Mouse (Mus musculus) liver, embryonic 14.5 days (tissue): ENCODE measurements around the gene Rnf220. TPM values are rescaled to one million over a fixed set of nuclear protein-coding genes. Genes with fewer than 3 reads are reported as not detected.

Experiments
- ATAC-seq: fragments of 200-750 bp; cut with Nextera tagmentation; 2 replicates; pipeline ENCODE4 v1.8.0; 2017; ENCODE audit warnings: moderate number of reproducible peaks, mild to moderate bottlenecking, moderate library complexity; ENCODE audit not compliant: insufficient read depth
- DNase-seq, 3 experiments: peaks; one replicate each; pipeline ENCODE4 v3.0.0-alpha.2; 2012 to 2013; ENCODE audit warnings: low read depth in 3 of 3, low spot score in 3 of 3
- H3K27ac ChIP-seq: fragments of 300-500 bp; sonication (generic); 2 replicates; pipeline ENCODE4 v1.5.1; 2014; ENCODE audit warnings: moderate library complexity, mild to moderate bottlenecking, control low read depth, inconsistent platforms
- H3K27me3 ChIP-seq: fragments of 300-500 bp; sonication (generic); 2 replicates; pipeline ENCODE4 v1.6.1; 2014; ENCODE audit warnings: mild to moderate bottlenecking, low read length, moderate library complexity; ENCODE audit not compliant: control insufficient read depth, insufficient read depth
- H3K36me3 ChIP-seq: fragments of 300-500 bp; sonication (generic); replicated peaks from 2 replicates; pipeline ENCODE4 v1.6.1; 2014; ENCODE audit warnings: low read depth; ENCODE audit not compliant: control insufficient read depth, insufficient read depth
- H3K4me1 ChIP-seq, 2 experiments: fragments of 200-500 bp in 1 of 2; fragments of 300-500 bp in 1 of 2; sonication (generic) in 1 of 2; replicated peaks; 2 replicates each; pipeline ENCODE4 v1.6.1; 2012 to 2014; ENCODE audit warnings: antibody characterized with exemption in 1 of 2, inconsistent platforms in 1 of 2, low read length in 1 of 2; ENCODE audit not compliant: control insufficient read depth in 2 of 2, insufficient read depth in 2 of 2
- H3K4me2 ChIP-seq: fragments of 300-500 bp; sonication (generic); 2 replicates; pipeline ENCODE4 v1.6.1; 2014; ENCODE audit warnings: low read depth, mild to moderate bottlenecking, control low read depth, moderate library complexity
- H3K4me3 ChIP-seq, 2 experiments: fragments of 200-500 bp in 1 of 2; fragments of 300-500 bp in 1 of 2; sonication (generic) in 1 of 2; 2 replicates each; pipeline ENCODE4 v1.5.1; 2012 to 2014; ENCODE audit warnings: low read depth in 2 of 2, low read length in 2 of 2, mild to moderate bottlenecking in 2 of 2, control low read depth in 1 of 2, inconsistent platforms in 1 of 2, moderate library complexity in 1 of 2; ENCODE audit not compliant: insufficient read depth in 1 of 2
- H3K9ac ChIP-seq: fragments of 300-500 bp; sonication (generic); replicated peaks from 2 replicates; pipeline ENCODE4 v1.6.1; 2014; ENCODE audit warnings: mild to moderate bottlenecking, control low read depth, moderate library complexity
- H3K9me3 ChIP-seq: fragments of 300-500 bp; sonication (generic); 2 replicates; pipeline ENCODE4 v1.6.1; 2016; ENCODE audit warnings: low read length, mixed read lengths; ENCODE audit not compliant: control insufficient read depth
- CTCF ChIP-seq: IDR thresholded peaks from 2 replicates; pipeline ENCODE4 v1.5.1; 2016; ENCODE audit warnings: antibody characterized with exemption, low read depth, control low read depth
- EP300 ChIP-seq: IDR thresholded peaks from 2 replicates; pipeline ENCODE4 v1.6.1; 2016; ENCODE audit warnings: antibody characterized with exemption, low read depth
- WGBS: fragments of 180-500 bp; shearing (Covaris S2); extraction: QIAGEN DNeasy Blood & Tissue Kit; methylation state at CpG from one replicate; pipeline ENCODE4 v1.1.7; 2014; ENCODE audit not compliant: insufficient replicate concordance; 5-methylcytosine and 5-hydroxymethylcytosine counted together
- polyA plus RNA-seq, 2 experiments: library from polyadenylated mRNA; depleted of rRNA in 1 of 2; stranded (reverse) in 1 of 2; unstranded in 1 of 2; fragments of >200 nt; fragmentation: Nextera tagmentation in 1 of 2; extraction: Ambion mirVana in 1 of 2; gene quantifications; 2 replicates each; pipeline versions ENCODE4 v1.2.1 to v1.2.3; 2012 to 2014

Rnf220 gene
- polyA plus RNA-seq, 2 experiments: 17.9 to 29.1 TPM

GRCm38 (mm10) chr4:117323515-117324344, 173.1 kb downstream of the Rnf220 start:
- no peaks in the 10 kb centered on the region for H3K9me3 ChIP-seq
- no peaks in the 10 kb centered on the region; a peak in 1 of 4 replicates for H3K4me1 ChIP-seq
- no peak for ATAC-seq
- no peak for DNase-seq
- TF ChIP-seq CTCF: peak; percentile 90
- TF ChIP-seq EP300: no peak
- no peak overlapping the region for H3K9ac ChIP-seq
- H3K36me3 ChIP-seq: no peaks in the 10 kb centered on the region
- no peaks in the 10 kb centered on the region; the same call in 1 of the 2 replicates for H3K27me3 ChIP-seq
- H3K27ac ChIP-seq: no peak overlapping the region
- no peak overlapping the region for H3K4me3 ChIP-seq
- H3K4me2 ChIP-seq: no peak overlapping the region
- 21% methylated on average over 14 of the region's 14 CpGs for WGBS

- no peaks in the 10 kb centered on the region for H3K9me3 ChIP-seq
- WGBS: 12% methylated on average over 5 of the region's 5 CpGs
- H3K27me3 ChIP-seq: peaks cover 7% of the 10 kb centered on the region; the same call in 1 of the 2 replicates
- no peak overlapping the region for H3K4me2 ChIP-seq
- H3K4me1 ChIP-seq: no peaks in the 10 kb centered on the region; a peak in 1 of 4 replicates
- no peaks in the 10 kb centered on the region for H3K36me3 ChIP-seq
- ATAC-seq (peak; percentile 43; the same call in 1 of the 2 replicates), DNase-seq (no peak)
- TF ChIP-seq CTCF: no peak
- TF ChIP-seq EP300: no peak
- no peak overlapping the region for H3K9ac ChIP-seq
- no peak overlapping the region for H3K27ac ChIP-seq
- H3K4me3 ChIP-seq: no peak overlapping the region
Measured at GRCm38 (mm10) chr4:117321011-117321410, 175.8 kb downstream of the Rnf220 start.

- peaks cover 10% of the 10 kb centered on the region for H3K27me3 ChIP-seq
- no peak for DNase-seq
Measured at GRCm38 (mm10) chr4:117318508-117318907, 178.3 kb downstream of the Rnf220 start.

GRCm38 (mm10) chr4:117317701-117318190, 179.1 kb downstream of the Rnf220 start:
- Histone ChIP-seq H3K4me1 (peaks cover 7 to 9% of the 10 kb centered on the region in 2 experiments), H3K9ac (no peak overlapping the region), H3K36me3 (no peaks in the 10 kb centered on the region), H3K4me3 (no peak overlapping the region), H3K27me3 (peaks cover 10% of the 10 kb centered on the region), H3K4me2 (no peak overlapping the region), H3K9me3 (no peaks in the 10 kb centered on the region), H3K27ac (no peak overlapping the region)
- WGBS: 48% methylated on average over 18 of the region's 18 CpGs
- TF ChIP-seq EP300 (no peak), CTCF (no peak)
- no peak for DNase-seq
- no peak for ATAC-seq

More at GRCm38 (mm10) chr4:117318508-117318907, 178.3 kb downstream of the Rnf220 start:
- no peak for TF ChIP-seq EP300
- no peak for TF ChIP-seq CTCF
- Histone ChIP-seq H3K9me3 (no peaks in the 10 kb centered on the region), H3K9ac (no peak overlapping the region), H3K4me2 (no peak overlapping the region), H3K4me3 (no peak overlapping the region), H3K27ac (no peak overlapping the region), H3K4me1 (peaks cover 1% of the 10 kb centered on the region in 2 experiments; a peak in 3 of 4 replicates), H3K36me3 (no peaks in the 10 kb centered on the region)
- no peak for ATAC-seq
- 61% methylated on average over 9 of the region's 9 CpGs for WGBS

- Histone ChIP-seq H3K9ac (no peak overlapping the region), H3K36me3 (no peaks in the 10 kb centered on the region), H3K27me3 (peaks cover 10% of the 10 kb centered on the region), H3K4me3 (no peak overlapping the region), H3K4me1 (peaks cover 12 to 15% of the 10 kb centered on the region in 2 experiments), H3K4me2 (no peak overlapping the region), H3K9me3 (no peaks in the 10 kb centered on the region), H3K27ac (no peak overlapping the region)
- DNase-seq: no peak
- 56% methylated on average over 6 of the region's 6 CpGs for WGBS
- TF ChIP-seq CTCF: no peak
- no peak for TF ChIP-seq EP300
- no peak for ATAC-seq
Measured at GRCm38 (mm10) chr4:117316800-117317199, 180.1 kb downstream of the Rnf220 start.
